Mouse (Mus musculus) lung, postnatal 36 days (tissue): ENCODE data around the gene Tpte.

Experiments used
- DNase-seq: peaks from one replicate; pipeline ENCODE4 v3.0.0; 2022; ENCODE audit warnings: mixed read lengths

Gene Tpte

GRCm38 (mm10) chr8:22282999-22283491 lies at the start of gene Tpte:
Gene Tpte, plus strand, starts transcription at chr8:22283441.
- no peak for DNase-seq

- DNase-seq, result no peak
Observed at GRCm38 (mm10) chr8:22242986-22243385, 40.3 kb upstream of the Tpte start.

GRCm38 (mm10) chr8:22245663-22246062 lies 37.6 kb upstream of the Tpte start:
- DNase-seq, result no peak

- DNase-seq, result no peak
Observed at GRCm38 (mm10) chr8:22247956-22248355, 35.3 kb upstream of the Tpte start.

- DNase-seq, result no peak
Observed at GRCm38 (mm10) chr8:22249080-22249479, 34.2 kb upstream of the Tpte start.

GRCm38 (mm10) chr8:22258946-22259450 lies 24.2 kb upstream of the Tpte start:
- DNase-seq, result peak; percentile 54

- DNase-seq, result peak; percentile 38
Observed at GRCm38 (mm10) chr8:22259531-22259930, 23.7 kb upstream of the Tpte start.

- peak; percentile 66 for DNase-seq
Observed at GRCm38 (mm10) chr8:22260091-22260722, 23.0 kb upstream of the Tpte start.

- DNase-seq, result peak; percentile 80
Observed at GRCm38 (mm10) chr8:22262267-22262666, 21.0 kb upstream of the Tpte start.

GRCm38 (mm10) chr8:22264292-22264691 lies 18.9 kb upstream of the Tpte start:
- DNase-seq, result no peak

GRCm38 (mm10) chr8:22264787-22265186 lies 18.5 kb upstream of the Tpte start:
- DNase-seq, result peak; percentile 63

- DNase-seq, result no peak
Observed at GRCm38 (mm10) chr8:22265194-22265593, 18.0 kb upstream of the Tpte start.

GRCm38 (mm10) chr8:22266809-22267208 lies 16.4 kb upstream of the Tpte start:
- DNase-seq, result peak; percentile 20

GRCm38 (mm10) chr8:22273142-22273541 lies 10.1 kb upstream of the Tpte start:
- no peak for DNase-seq

- peak; percentile 34 for DNase-seq
Observed at GRCm38 (mm10) chr8:22274641-22275040, 8.6 kb upstream of the Tpte start.

GRCm38 (mm10) chr8:22302326-22302725 lies 19.1 kb downstream of the Tpte start:
- no peak for DNase-seq

GRCm38 (mm10) chr8:22302896-22303306 lies 19.7 kb downstream of the Tpte start:
- DNase-seq, result peak; percentile 32

- DNase-seq, result peak; percentile 26
Observed at GRCm38 (mm10) chr8:22304045-22304444, 20.8 kb downstream of the Tpte start.

GRCm38 (mm10) chr8:22306999-22307398 lies 23.8 kb downstream of the Tpte start:
- DNase-seq, result no peak

GRCm38 (mm10) chr8:22311446-22311845 lies 28.2 kb downstream of the Tpte start:
- DNase-seq, result no peak

- DNase-seq, result no peak
Observed at GRCm38 (mm10) chr8:22335426-22335825, 52.2 kb downstream of the Tpte start.

- DNase-seq, result no peak
Observed at GRCm38 (mm10) chr8:22359359-22359758, 76.1 kb downstream of the Tpte start.

GRCm38 (mm10) chr8:22359882-22360281 lies 76.6 kb downstream of the Tpte start:
- no peak for DNase-seq

- no peak for DNase-seq
Observed at GRCm38 (mm10) chr8:22376311-22376710, 93.1 kb downstream of the Tpte start.

GRCm38 (mm10) chr8:22376903-22377302 lies 93.7 kb downstream of the Tpte start:
- DNase-seq, result peak; percentile 75
